Mouse (Mus musculus) limb, embryonic 10.5 days (tissue): ENCODE results near the gene Rnf10. TPM values are rescaled to one million over a fixed set of nuclear protein-coding genes. Genes with fewer than 3 reads are reported as not detected.

Experiments
- DNase-seq: peaks from one replicate; pipeline ENCODE4 v3.0.0-alpha.2; 2017; ENCODE audit warnings: low spot score
- H3K27ac ChIP-seq: fragments of 300-500 bp; sonication (generic); 2 replicates; pipeline ENCODE4 v1.5.1; 2016; ENCODE audit warnings: mild to moderate bottlenecking
- H3K27me3 ChIP-seq: fragments of 300-500 bp; sonication (generic); 2 replicates; pipeline ENCODE4 v1.6.1; 2016; ENCODE audit warnings: low read depth, mild to moderate bottlenecking; ENCODE audit not compliant: poor library complexity, severe bottlenecking
- H3K36me3 ChIP-seq: fragments of 300-500 bp; sonication (generic); 2 replicates; pipeline ENCODE4 v1.6.1; 2016; ENCODE audit warnings: mild to moderate bottlenecking, moderate library complexity
- H3K4me1 ChIP-seq: fragments of 300-500 bp; sonication (generic); 2 replicates; pipeline ENCODE4 v1.6.1; 2016
- H3K4me3 ChIP-seq: fragments of 300-500 bp; sonication (generic); 2 replicates; pipeline ENCODE4 v1.5.1; 2016; ENCODE audit warnings: mild to moderate bottlenecking, moderate library complexity
- H3K9me3 ChIP-seq: fragments of 300-500 bp; sonication (generic); replicated peaks from 2 replicates; pipeline ENCODE4 v1.6.1; 2016; ENCODE audit warnings: mild to moderate bottlenecking
- WGBS: fragments of 180-500 bp; shearing (Covaris S2); methylation state at CpG from one replicate; pipeline ENCODE4 v1.1.7; 2016; 5-methylcytosine and 5-hydroxymethylcytosine counted together
- polyA plus RNA-seq: library from polyadenylated mRNA; unstranded; fragments of >200 nt; fragmentation: Nextera tagmentation; extraction: Ambion mirVana; gene quantifications from 2 replicates; pipeline ENCODE4 v1.2.1, GENCODE M21; 2016

The Rnf10 gene
- polyA plus RNA-seq, 1 experiment from 2014 or later, result 159 TPM

DNA sequence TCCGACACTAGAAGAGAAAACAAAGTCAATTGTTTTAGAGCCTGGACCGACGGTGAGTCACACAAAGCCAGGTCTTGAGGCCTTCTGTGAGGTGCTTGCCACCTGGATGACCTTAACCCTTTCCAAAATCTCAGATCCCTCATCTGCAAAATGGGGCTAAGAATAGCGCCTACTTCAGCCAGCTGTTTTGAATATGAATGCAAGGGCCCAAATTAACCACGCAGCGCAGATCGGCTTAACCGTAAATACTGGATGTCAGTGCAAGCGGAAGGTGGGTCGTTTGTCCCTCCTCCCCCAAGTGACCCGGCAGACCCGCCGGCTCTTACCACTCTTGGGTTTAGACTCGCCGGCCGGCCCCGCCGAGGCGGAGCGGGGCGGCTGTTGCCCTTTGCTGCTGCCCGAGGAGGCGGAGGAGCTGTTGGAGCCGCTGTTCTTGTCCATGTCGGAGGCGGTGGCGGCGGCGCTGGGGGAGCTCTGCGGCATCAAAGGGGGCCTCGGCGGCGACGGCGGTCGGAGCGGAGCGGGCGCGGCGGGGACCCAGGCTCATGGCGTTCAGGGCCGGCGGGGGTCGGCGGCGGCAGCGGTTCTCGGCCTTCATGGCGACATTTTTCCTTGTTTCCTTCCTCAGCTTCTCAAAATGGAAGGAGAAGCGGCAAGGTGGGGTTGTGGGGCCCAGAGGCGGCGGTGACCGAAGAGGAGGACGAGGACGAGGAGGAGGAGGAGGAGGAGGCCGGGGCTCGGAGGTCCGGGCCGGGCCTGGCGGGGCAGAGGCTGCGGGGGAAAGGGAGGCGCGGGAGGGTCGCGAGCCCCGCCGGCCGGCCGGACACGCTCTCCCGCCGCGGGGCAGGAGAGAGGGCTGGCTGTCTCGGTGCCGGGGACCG, 527 bp downstream of the Rnf10 start:
- Histone ChIP-seq H3K27me3 (no peaks in the 10 kb centered on the region), H3K36me3 (peaks cover 33% of the 10 kb centered on the region), H3K9me3 (no peaks in the 10 kb centered on the region), H3K4me3 (peak overlapping the region; percentile 97), H3K4me1 (peaks cover 35% of the 10 kb centered on the region), H3K27ac (peak overlapping the region; percentile 95)
- WGBS, result under 1% methylated on average over 74 of the region's 77 CpGs
- DNase-seq, result peak; percentile 73

DNA sequence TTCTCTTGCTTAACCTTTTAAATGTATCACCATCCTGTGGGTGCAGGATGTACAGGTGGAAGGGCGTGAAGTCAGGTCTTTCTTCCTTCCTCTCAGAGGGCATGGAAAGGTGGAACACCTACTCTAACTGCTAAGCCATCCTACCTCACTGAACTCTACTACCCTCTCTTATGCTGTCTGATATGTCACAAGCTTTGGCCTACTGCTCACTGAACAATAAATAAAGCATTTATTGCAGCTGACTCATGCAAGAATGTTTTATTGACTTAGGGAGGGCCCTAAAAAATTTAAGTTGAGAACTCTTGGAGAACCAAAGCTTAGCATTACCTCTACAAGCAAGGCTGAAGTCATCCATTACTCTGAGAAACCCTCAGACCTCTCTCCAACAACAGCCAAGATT, 2.7 kb downstream of the Rnf10 start:
- no peak for DNase-seq
- H3K4me1 ChIP-seq, result peaks cover 46% of the 10 kb centered on the region
- H3K27me3 ChIP-seq, result no peaks in the 10 kb centered on the region
- WGBS, result 96% methylated on average over 1 of the region's 1 CpGs
- no peak overlapping the region for H3K27ac ChIP-seq
- H3K36me3 ChIP-seq, result peaks cover 53% of the 10 kb centered on the region
- H3K9me3 ChIP-seq, result no peaks in the 10 kb centered on the region
- H3K4me3 ChIP-seq, result no peak overlapping the region

DNA sequence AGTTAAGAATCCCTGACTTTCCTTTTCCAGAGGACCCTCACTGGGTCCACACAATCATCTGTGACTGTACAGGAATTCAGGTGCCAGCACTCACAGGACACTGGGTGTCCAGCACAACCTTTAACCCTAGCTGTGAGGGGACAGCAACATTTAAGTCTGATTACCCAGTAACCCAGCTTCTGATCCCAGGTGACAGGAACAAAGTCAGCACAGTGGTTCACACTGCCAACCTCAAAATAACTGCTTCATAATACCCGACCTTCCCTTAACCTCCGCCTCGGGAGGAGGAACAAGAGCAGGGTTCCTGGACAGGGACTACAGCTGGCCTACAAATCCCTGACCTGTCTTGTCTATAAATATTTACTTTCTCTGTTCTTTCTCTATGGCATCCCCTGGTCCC, 4.4 kb downstream of the Rnf10 start:
- H3K4me3 ChIP-seq, result no peak overlapping the region
- H3K9me3 ChIP-seq, result no peaks in the 10 kb centered on the region
- peaks cover 65% of the 10 kb centered on the region for H3K36me3 ChIP-seq
- no peaks in the 10 kb centered on the region for H3K27me3 ChIP-seq
- DNase-seq, result no peak
- peaks cover 40% of the 10 kb centered on the region for H3K4me1 ChIP-seq
- H3K27ac ChIP-seq, result no peak overlapping the region
- 79% methylated on average over 3 of the region's 3 CpGs for whole genome bisulfite sequencing

DNA sequence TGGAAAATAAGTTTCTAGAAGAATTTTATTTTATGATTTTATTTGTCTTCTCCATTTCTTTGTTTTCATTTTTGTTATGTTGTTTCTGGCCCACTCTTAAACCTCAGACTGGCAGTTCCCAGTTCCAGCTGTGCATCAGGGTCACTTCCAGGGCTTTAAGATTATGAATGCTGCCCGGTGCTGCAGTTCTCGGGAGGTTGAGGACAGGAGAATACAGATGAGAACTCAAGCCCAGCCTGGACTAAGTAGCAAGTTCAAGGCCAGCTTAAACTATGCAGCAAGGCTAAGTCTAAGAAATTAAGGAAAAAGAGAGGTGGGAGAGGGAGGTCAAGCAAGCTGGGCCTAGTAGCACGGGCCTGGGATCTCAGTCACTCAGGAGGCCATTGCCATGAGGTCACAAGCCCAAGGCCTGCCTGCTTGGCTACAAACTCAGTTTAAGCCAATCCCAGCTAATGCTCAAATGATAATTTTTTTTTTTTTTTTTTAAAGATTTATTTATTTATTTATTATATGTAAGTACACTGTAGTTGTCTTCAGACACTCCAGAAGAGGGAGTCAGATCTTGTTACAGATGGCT, 5.1 kb downstream of the Rnf10 start:
- H3K4me1 ChIP-seq, result peaks cover 37% of the 10 kb centered on the region
- 88% methylated on average over 3 of the region's 3 CpGs for WGBS
- H3K27me3 ChIP-seq, result no peaks in the 10 kb centered on the region
- H3K27ac ChIP-seq, result no peak overlapping the region
- no peak overlapping the region for H3K4me3 ChIP-seq
- no peak for DNase-seq
- H3K36me3 ChIP-seq, result peaks cover 72% of the 10 kb centered on the region
- no peaks in the 10 kb centered on the region for H3K9me3 ChIP-seq

DNA sequence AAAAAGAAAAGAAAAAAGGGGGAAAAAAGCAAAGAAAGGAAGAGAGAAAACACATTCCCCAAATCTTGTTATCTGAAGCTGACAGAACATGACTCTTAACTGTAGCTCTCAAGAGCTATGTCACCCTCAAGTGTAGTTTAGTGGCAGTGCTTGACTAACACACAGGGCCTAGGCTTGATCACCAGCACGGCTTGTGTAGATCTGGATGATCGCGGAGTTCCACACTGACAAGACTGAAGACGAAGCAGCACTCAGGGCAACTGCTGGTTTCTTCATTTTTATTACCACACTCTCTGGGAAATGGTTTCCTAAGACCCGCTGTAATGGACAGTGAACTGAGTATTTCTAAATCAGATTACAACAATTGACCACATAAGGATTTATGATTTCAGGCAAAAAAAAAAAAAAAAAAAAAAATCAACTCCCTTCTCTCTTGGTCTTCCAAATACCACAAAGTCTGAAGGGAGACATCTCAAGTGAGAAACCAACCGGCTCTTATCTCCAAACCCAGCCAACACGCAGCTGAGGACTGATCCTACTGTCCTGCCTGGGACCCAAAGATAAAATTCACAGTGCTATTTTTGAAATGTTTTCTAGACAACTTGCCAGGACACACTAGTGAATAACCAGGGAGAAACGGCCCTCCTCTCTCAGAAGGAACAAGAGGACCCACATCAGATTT, 5.8 kb downstream of the Rnf10 start:
- DNase-seq, result no peak
- Histone ChIP-seq H3K27ac (no peak overlapping the region), H3K36me3 (peaks cover 75% of the 10 kb centered on the region), H3K27me3 (no peaks in the 10 kb centered on the region), H3K4me3 (no peak overlapping the region), H3K9me3 (no peaks in the 10 kb centered on the region), H3K4me1 (peaks cover 37% of the 10 kb centered on the region)
- 91% methylated on average over 8 of the region's 8 CpGs for WGBS

DNA sequence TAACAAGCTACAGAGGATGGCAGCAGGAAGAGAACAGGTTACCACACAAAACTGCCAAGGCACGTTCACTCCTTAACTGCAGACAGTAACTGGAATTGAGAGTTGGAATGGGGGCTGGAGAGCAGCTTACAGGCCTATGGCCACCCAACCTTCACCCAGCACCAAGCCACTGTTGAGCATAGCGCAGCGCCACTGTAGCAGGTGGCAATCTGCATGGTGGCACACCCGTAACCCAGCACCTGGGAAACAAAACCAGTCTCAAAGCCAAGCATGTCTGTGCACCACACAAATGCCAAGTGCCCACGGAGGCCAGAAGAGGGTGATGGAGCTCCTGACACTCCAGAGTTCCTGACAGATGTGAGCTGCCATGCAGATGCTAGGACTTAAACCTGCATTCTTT, 6.4 kb downstream of the Rnf10 start:
- peaks cover 75% of the 10 kb centered on the region for H3K36me3 ChIP-seq
- DNase-seq, result no peak
- no peaks in the 10 kb centered on the region for H3K27me3 ChIP-seq
- no peak overlapping the region for H3K4me3 ChIP-seq
- no peak overlapping the region for H3K27ac ChIP-seq
- no peaks in the 10 kb centered on the region for H3K9me3 ChIP-seq
- 93% methylated on average over 5 of the region's 5 CpGs for WGBS
- H3K4me1 ChIP-seq, result peaks cover 33% of the 10 kb centered on the region

GRCm38 (mm10) chr5:115262502-115263291, 10.0 kb downstream of the Rnf10 start:
- WGBS, result 92% methylated on average over 14 of the region's 14 CpGs
- Histone ChIP-seq H3K27me3 (no peaks in the 10 kb centered on the region), H3K36me3 (peaks cover 85% of the 10 kb centered on the region), H3K4me1 (peaks cover 11% of the 10 kb centered on the region), H3K9me3 (no peaks in the 10 kb centered on the region), H3K27ac (no peak overlapping the region), H3K4me3 (no peak overlapping the region)
- no peak for DNase-seq

GRCm38 (mm10) chr5:115261880-115262279, 10.8 kb downstream of the Rnf10 start:
- Histone ChIP-seq H3K4me1 (peaks cover 11% of the 10 kb centered on the region), H3K27ac (no peak overlapping the region), H3K9me3 (no peaks in the 10 kb centered on the region), H3K27me3 (no peaks in the 10 kb centered on the region), H3K36me3 (peaks cover 86% of the 10 kb centered on the region), H3K4me3 (no peak overlapping the region)
- no peak for DNase-seq
- WGBS, result 95% methylated on average over 1 of the region's 1 CpGs

DNA sequence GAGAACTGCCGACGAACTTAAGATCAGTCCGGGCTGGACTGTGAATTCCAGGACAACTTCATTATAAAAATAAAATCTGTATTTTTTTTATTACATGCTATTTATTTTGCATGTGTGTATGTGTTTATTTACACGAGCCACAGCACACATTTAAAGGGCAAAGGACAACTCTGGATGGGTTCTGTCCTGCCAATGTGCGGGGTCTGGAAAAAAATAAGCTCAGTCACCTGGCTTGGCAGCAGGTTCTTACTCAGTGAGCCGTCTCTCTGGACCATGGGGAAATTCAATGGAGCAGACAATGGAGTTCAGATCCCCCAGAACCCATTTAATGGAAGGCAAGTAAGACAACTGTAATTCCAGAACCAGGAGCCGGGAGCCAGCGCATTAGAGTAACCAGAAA, 11.6 kb downstream of the Rnf10 start:
- Histone ChIP-seq H3K4me3 (no peak overlapping the region), H3K9me3 (no peaks in the 10 kb centered on the region), H3K27ac (no peak overlapping the region), H3K27me3 (no peaks in the 10 kb centered on the region), H3K4me1 (peaks cover 4% of the 10 kb centered on the region; the same call in 1 of the 2 replicates), H3K36me3 (peaks cover 86% of the 10 kb centered on the region)
- DNase-seq, result no peak
- 93% methylated on average over 8 of the region's 8 CpGs for WGBS

DNA sequence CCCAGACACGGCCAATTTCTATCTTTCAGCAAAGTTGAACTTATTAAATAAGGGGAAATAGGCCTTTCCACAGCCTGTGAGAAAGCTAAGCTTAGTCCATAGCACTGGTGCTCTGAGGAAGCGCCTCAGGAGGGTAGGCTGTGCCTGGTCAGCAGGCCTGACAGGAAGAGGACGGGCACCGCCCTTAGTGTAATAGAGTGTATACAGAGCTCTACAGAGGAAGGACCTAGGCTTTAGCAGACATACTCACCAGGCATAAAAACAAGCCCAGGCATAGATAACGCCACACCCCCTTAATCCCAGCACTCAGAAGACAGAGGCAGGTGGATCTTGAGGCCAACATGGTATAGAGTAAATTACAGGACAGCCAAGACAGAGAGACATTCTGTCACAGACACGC, 12.3 kb downstream of the Rnf10 start:
- Histone ChIP-seq H3K27ac (no peak overlapping the region), H3K9me3 (no peaks in the 10 kb centered on the region), H3K36me3 (peaks cover 87% of the 10 kb centered on the region), H3K27me3 (no peaks in the 10 kb centered on the region), H3K4me3 (no peak overlapping the region), H3K4me1 (no peaks in the 10 kb centered on the region)
- 91% methylated on average over 6 of the region's 6 CpGs for WGBS
- DNase-seq, result no peak

GRCm38 (mm10) chr5:115256909-115257546, 15.7 kb downstream of the Rnf10 start:
- no peak overlapping the region for H3K27ac ChIP-seq
- no peak for DNase-seq
- H3K4me1 ChIP-seq, result no peaks in the 10 kb centered on the region
- no peaks in the 10 kb centered on the region for H3K27me3 ChIP-seq
- H3K9me3 ChIP-seq, result no peaks in the 10 kb centered on the region
- H3K36me3 ChIP-seq, result peaks cover 73% of the 10 kb centered on the region
- 90% methylated on average over 10 of the region's 10 CpGs for WGBS
- H3K4me3 ChIP-seq, result no peak overlapping the region

GRCm38 (mm10) chr5:115255472-115255871, 17.2 kb downstream of the Rnf10 start:
- no peak overlapping the region for H3K27ac ChIP-seq
- no peak overlapping the region for H3K4me3 ChIP-seq
- peaks cover 77% of the 10 kb centered on the region for H3K36me3 ChIP-seq
- no peaks in the 10 kb centered on the region for H3K27me3 ChIP-seq
- DNase-seq, result no peak
- 77% methylated on average over 1 of the region's 1 CpGs for WGBS
- no peaks in the 10 kb centered on the region for H3K9me3 ChIP-seq
- H3K4me1 ChIP-seq, result no peaks in the 10 kb centered on the region
